9 mouse cellular contexts compared by ENCODE assay signal in the genomic region with DNA sequence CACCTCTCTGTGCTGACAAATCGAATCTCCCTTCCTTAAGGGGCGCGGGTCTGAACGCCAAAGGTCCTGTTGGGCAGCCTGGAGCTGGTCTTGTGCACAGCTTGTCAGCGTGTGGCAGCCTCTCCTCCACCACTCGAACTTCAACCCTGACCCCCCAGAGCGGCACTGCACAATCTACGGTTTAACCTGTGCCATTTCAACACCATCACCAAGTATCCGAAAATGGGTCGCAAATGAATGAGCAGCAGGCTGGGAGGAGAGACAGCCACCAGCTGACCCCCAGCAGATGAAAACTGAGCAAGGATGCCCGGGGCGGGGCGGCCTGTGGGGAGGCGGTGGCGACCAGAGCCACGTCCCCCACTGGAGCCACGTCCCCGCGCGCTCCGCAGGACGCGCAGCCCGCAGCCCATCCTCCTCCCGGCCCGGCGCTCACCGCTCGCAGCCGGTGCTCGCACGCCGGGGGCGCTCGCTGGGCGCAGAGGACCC. TPM values are rescaled to one million over a fixed set of nuclear protein-coding genes. Genes with fewer than 3 reads are reported as not detected.
DNase-seq lines count a peak whose midpoint lies in the region; ATAC-seq lines count a peak whose summit lies in the region.
"Had no signal": no experiment of that assay in that cellular context is flagged by ENCODE, and none has a peak within 500 bp of the region (broad histone marks: within the 10 kb centered on the region; RNA-seq: fewer than 3 reads in every experiment).

No protein-coding gene starts in this region.

- no peak overlapping the region for H3K27ac ChIP-seq in forebrain, embryonic 15.5 days (replicated peaks)
- peak overlapping the region; percentile 84 for H3K27ac ChIP-seq in hindbrain, embryonic 10.5 days
- H3K27ac ChIP-seq in stomach, embryonic 16.5 days (ENCODE audit: low read length) = peak overlapping the region; percentile 91

- peak overlapping the region; percentile 76 for H3K9ac ChIP-seq in forebrain, embryonic 15.5 days (replicated peaks)
- peak overlapping the region; percentile 90 for H3K9ac ChIP-seq in stomach, embryonic 16.5 days (ENCODE audit: low read length)

- DNase-seq in layer of hippocampus, adult 11-12 months (ENCODE audit: low spot score) = peak; percentile 14
- DNase-seq in layer of hippocampus, postnatal 25 days (ENCODE audit: extremely low spot score in 1 of 2, low spot score in 1 of 2) = no peak
- DNase-seq in hindbrain, embryonic 10.5 days (ENCODE audit: low spot score) = no peak
- peak; percentile 7 to 8 for DNase-seq in left cerebral cortex, adult 8-10 months (ENCODE audit: low spot score in 2 of 2)
- peak; percentile 68 to 77 for DNase-seq in lung, postnatal 4 days

- WGBS in forebrain, embryonic 15.5 days = under 1% methylated on average over 33 of the region's 36 CpGs
- under 1% methylated on average over 36 of the region's 36 CpGs for WGBS in hindbrain, embryonic 10.5 days
- WGBS in stomach, embryonic 16.5 days = under 1% methylated on average over 26 of the region's 36 CpGs

- peak overlapping the region; percentile 99 for H3K4me2 ChIP-seq in forebrain, embryonic 15.5 days (replicated peaks)
- H3K4me2 ChIP-seq in stomach, embryonic 16.5 days (ENCODE audit: low read depth, low read length) = peak overlapping the region; percentile 88

- no peaks in the 10 kb centered on the region for H3K9me3 ChIP-seq in forebrain, embryonic 15.5 days
- H3K9me3 ChIP-seq in hindbrain, embryonic 10.5 days = no peaks in the 10 kb centered on the region
- no peaks in the 10 kb centered on the region for H3K9me3 ChIP-seq in stomach, embryonic 16.5 days (replicated peaks; ENCODE audit: control insufficient read depth, low read length)

- peak overlapping the region; percentile 82 for H3K4me3 ChIP-seq in forebrain, embryonic 15.5 days
- peak overlapping the region; percentile 75 for H3K4me3 ChIP-seq in hindbrain, embryonic 10.5 days
- H3K4me3 ChIP-seq in stomach, embryonic 16.5 days (replicated peaks; ENCODE audit: low read length) = peak overlapping the region; percentile 75

- H3K36me3 ChIP-seq in forebrain, embryonic 15.5 days = no peaks in the 10 kb centered on the region
- H3K36me3 ChIP-seq in hindbrain, embryonic 10.5 days = no peaks in the 10 kb centered on the region
- no peaks in the 10 kb centered on the region for H3K36me3 ChIP-seq in stomach, embryonic 16.5 days (ENCODE audit: control insufficient read depth, insufficient read depth, low read length)
- H3K36me3 ChIP-seq: G1E had no signal

- peak; percentile 83 for ATAC-seq in cerebellum, adult (ENCODE audit: insufficient number of reproducible peaks, low FRiP score, low TSS enrichment)
- ATAC-seq in forebrain, embryonic 15.5 days (replicated peaks) = peak; percentile 86
- peak; percentile 63 for ATAC-seq in stomach, embryonic 16.5 days (ENCODE audit: insufficient read depth, low FRiP score)

- peaks cover 15% of the 10 kb centered on the region for H3K4me1 ChIP-seq in forebrain, embryonic 15.5 days
- H3K4me1 ChIP-seq in hindbrain, embryonic 10.5 days (replicated peaks) = peaks cover 16% of the 10 kb centered on the region
- 0 out of 2 replicates have a peak, but pooled peaks cover 4% of the 10 kb centered on the region for H3K4me1 ChIP-seq in stomach, embryonic 16.5 days (ENCODE audit: control insufficient read depth, insufficient read depth, low read length)

- peaks cover 25% of the 10 kb centered on the region for H3K27me3 ChIP-seq in forebrain, embryonic 15.5 days
- H3K27me3 ChIP-seq in hindbrain, embryonic 10.5 days (ENCODE audit: insufficient read depth, poor library complexity, severe bottlenecking) = peaks cover 71% of the 10 kb centered on the region
- no peaks in the 10 kb centered on the region for H3K27me3 ChIP-seq in stomach, embryonic 16.5 days (ENCODE audit: control insufficient read depth, insufficient read depth, low read length)

RNA-seq across cellular contexts. Expression of a gene that starts 1.5 kb away (rescaled TPM):
- 1 to 10 TPM; 3.4 to 5.8 TPM for total RNA-seq in layer of hippocampus, postnatal 25 days (2021)
- 0.47 and 1.1 TPM in 2 replicates for polyA plus RNA-seq in forebrain, embryonic 15.5 days (2015; fragmentation: Nextera tagmentation; extraction: Ambion mirVana)
- 0.47 and 2.7 TPM in 2 replicates for polyA plus RNA-seq in hindbrain, embryonic 10.5 days (2016; fragmentation: Nextera tagmentation; extraction: Ambion mirVana)
- total RNA-seq in left cerebral cortex, adult 8-10 months (2022) = 1 to 10 TPM; 1.6 to 4.5 (median 2.7) TPM
- 11.0 and 12.1 TPM in 2 replicates for polyA plus RNA-seq in stomach, embryonic 16.5 days (2015; fragmentation: Nextera tagmentation; extraction: Ambion mirVana)
- polyA plus RNA-seq: G1E had no signal

Comparison
In these comparisons a context has a peak if more than half of its experiments do, and no peak if none do; other contexts are left out.
1. DNase-seq: peak in layer of hippocampus, adult 11-12 months (single experiment), left cerebral cortex, adult 8-10 months (2 of 2) and lung, postnatal 4 days (2 of 2); none in layer of hippocampus, postnatal 25 days (0 of 2) and hindbrain, embryonic 10.5 days (single experiment).
2. Peak in every context shown above with its lines, with median percentiles within 50 percentile points of each other: ATAC-seq and H3K4me3 ChIP-seq.